Mouse (Mus musculus): Measurements from ENCODE around the gene Dnajc12. TPM values are rescaled to one million over a fixed set of nuclear protein-coding genes. Genes with fewer than 3 reads are reported as not detected.

Gene Dnajc12
- polyA plus RNA-seq (2014; fragmentation: Nextera tagmentation; extraction: Ambion mirVana): 8.7 and 10.0 TPM in 2 replicates

- Histone ChIP-seq H3K9me3 (ENCODE audit: control insufficient read depth, low read depth, low read length) (no peaks in the 10 kb centered on the region), H3K27me3 (ENCODE audit: control insufficient read depth, insufficient read depth, low read length) (0 out of 2 replicates have a peak, but pooled peaks cover 2% of the 10 kb centered on the region), H3K4me2 (replicated peaks; ENCODE audit: low read depth, low read length) (peak within 1 kb of the TSS; percentile 55), H3K36me3 (ENCODE audit: control insufficient read depth, insufficient read depth, low read length) (no peaks in the 10 kb centered on the region), H3K9ac (replicated peaks; ENCODE audit: low read depth, low read length) (peak within 1 kb of the TSS; percentile 18), H3K4me3 (ENCODE audit: low read depth, low read length) (peak within 1 kb of the TSS; percentile 39), H3K4me1 (ENCODE audit: control insufficient read depth, insufficient read depth, low read length) (peaks cover 5% of the 10 kb centered on the region; the same call in 1 of the 2 replicates), H3K27ac (ENCODE audit: low read length) (no peak within 1 kb of the TSS)
- under 1% methylated on average over 28 of the region's 28 CpGs for WGBS
- peak; percentile 90 for ATAC-seq (ENCODE audit: insufficient number of reproducible peaks, insufficient read depth, low FRiP score, low read depth)
These were observed at the start of gene Dnajc12 for GRCm38 (mm10) chr10:63382372-63383279. Gene Dnajc12, plus strand, starts transcription at chr10:63382443.

DNA sequence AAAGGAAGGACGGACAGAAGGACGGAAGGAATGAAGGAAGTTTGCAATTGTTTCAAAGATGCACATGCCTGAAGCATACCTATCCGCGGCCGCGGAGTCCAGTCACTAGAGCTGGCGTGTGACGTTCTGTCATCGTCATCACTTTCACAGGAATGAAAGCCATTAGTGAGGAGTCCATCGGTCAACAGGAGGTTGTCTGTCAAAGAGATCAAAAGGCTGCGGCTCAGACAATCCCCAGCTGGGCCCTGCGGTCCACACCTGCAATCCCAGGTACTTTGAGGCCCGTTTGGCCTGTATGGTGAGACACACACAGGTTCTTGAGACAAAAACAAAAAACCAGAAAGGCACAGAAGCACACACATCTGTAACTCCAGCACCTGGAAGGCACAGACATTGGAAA is 45.3 kb upstream of the Dnajc12 start:
- Histone ChIP-seq H3K27me3 (ENCODE audit: control insufficient read depth, insufficient read depth, low read length) (no peaks in the 10 kb centered on the region), H3K9ac (replicated peaks; ENCODE audit: low read depth, low read length) (no peak overlapping the region), H3K4me3 (ENCODE audit: low read depth, low read length) (peak overlapping the region; percentile 55), H3K36me3 (ENCODE audit: control insufficient read depth, insufficient read depth, low read length) (peaks cover 12% of the 10 kb centered on the region; the same call in 1 of the 2 replicates), H3K27ac (ENCODE audit: low read length) (no peak overlapping the region), H3K4me2 (replicated peaks; ENCODE audit: low read depth, low read length) (peak overlapping the region; percentile 75), H3K4me1 (ENCODE audit: control insufficient read depth, insufficient read depth, low read length) (peaks cover 11% of the 10 kb centered on the region; the same call in 1 of the 2 replicates), H3K9me3 (ENCODE audit: control insufficient read depth, low read depth, low read length) (no peaks in the 10 kb centered on the region)
- no peak for ATAC-seq (ENCODE audit: insufficient number of reproducible peaks, insufficient read depth, low FRiP score, low read depth)
- WGBS: 53% methylated on average over 13 of the region's 13 CpGs

GRCm38 (mm10) chr10:63337326-63337725 is 44.9 kb upstream of the Dnajc12 start:
- Histone ChIP-seq H3K4me3 (ENCODE audit: low read depth, low read length) (peak overlapping the region; percentile 55), H3K4me2 (replicated peaks; ENCODE audit: low read depth, low read length) (peak overlapping the region; percentile 75), H3K4me1 (ENCODE audit: control insufficient read depth, insufficient read depth, low read length) (peaks cover 11% of the 10 kb centered on the region; the same call in 1 of the 2 replicates), H3K27ac (ENCODE audit: low read length) (no peak overlapping the region), H3K9ac (replicated peaks; ENCODE audit: low read depth, low read length) (no peak overlapping the region), H3K36me3 (ENCODE audit: control insufficient read depth, insufficient read depth, low read length) (peaks cover 12% of the 10 kb centered on the region; the same call in 1 of the 2 replicates), H3K27me3 (ENCODE audit: control insufficient read depth, insufficient read depth, low read length) (no peaks in the 10 kb centered on the region), H3K9me3 (ENCODE audit: control insufficient read depth, low read depth, low read length) (no peaks in the 10 kb centered on the region)
- WGBS: 24% methylated on average over 5 of the region's 5 CpGs
- no peak for ATAC-seq (ENCODE audit: insufficient number of reproducible peaks, insufficient read depth, low FRiP score, low read depth)

DNA sequence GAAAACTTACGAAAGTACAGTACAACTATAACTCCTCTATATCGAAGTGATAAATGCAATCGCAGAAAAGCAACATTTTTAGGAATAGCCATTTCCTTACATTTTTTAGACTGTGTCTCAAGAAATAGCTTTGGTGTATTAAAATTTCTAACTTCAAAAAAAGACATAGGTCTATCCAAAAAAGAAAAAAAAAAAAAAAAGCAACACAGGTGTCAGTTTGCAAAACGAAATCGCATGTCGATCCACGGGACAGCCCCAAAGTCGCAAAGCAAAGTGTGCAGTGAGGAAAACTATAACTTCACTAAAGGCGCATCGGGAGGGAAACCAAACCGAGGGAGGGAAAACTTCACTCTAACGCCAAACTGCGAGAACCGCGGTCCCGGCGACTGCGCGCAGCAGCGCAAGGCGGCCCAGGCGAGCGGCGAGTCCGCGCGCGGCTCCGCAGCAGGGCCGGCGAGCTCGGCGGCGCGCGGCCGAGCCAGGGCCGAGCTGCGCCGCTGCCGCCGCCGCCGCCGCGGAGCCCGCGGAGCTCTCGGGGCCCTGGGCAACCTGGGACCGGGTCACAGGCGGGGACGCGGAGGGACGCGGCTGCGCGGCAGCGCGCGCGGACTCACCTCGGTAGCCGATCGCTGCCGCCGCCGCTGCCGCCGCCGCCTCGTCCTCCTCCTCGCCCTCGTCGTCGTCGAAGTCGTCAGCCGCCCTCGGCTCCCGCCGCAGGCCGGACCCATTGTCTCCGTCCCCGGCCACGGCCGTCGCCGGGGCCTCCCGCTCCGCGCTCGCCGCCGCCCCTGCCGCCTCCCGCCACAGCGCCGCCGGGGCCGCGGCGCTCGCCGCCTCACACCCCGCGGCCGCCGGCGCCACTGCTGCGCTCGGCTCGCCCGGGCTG is 44.0 kb upstream of the Dnajc12 start:
- Histone ChIP-seq H3K9ac (replicated peaks; ENCODE audit: low read depth, low read length) (peak overlapping the region; percentile 92), H3K9me3 (ENCODE audit: control insufficient read depth, low read depth, low read length) (no peaks in the 10 kb centered on the region), H3K4me3 (ENCODE audit: low read depth, low read length) (peak overlapping the region; percentile 55), H3K4me1 (ENCODE audit: control insufficient read depth, insufficient read depth, low read length) (peaks cover 11% of the 10 kb centered on the region; the same call in 1 of the 2 replicates), H3K27ac (ENCODE audit: low read length) (peak overlapping the region; percentile 84), H3K36me3 (ENCODE audit: control insufficient read depth, insufficient read depth, low read length) (peaks cover 12% of the 10 kb centered on the region; the same call in 1 of the 2 replicates), H3K27me3 (ENCODE audit: control insufficient read depth, insufficient read depth, low read length) (no peaks in the 10 kb centered on the region), H3K4me2 (replicated peaks; ENCODE audit: low read depth, low read length) (peak overlapping the region; percentile 75)
- ATAC-seq (ENCODE audit: insufficient number of reproducible peaks, insufficient read depth, low FRiP score, low read depth): peak; percentile 77
- under 1% methylated on average over 96 of the region's 113 CpGs for WGBS

DNA sequence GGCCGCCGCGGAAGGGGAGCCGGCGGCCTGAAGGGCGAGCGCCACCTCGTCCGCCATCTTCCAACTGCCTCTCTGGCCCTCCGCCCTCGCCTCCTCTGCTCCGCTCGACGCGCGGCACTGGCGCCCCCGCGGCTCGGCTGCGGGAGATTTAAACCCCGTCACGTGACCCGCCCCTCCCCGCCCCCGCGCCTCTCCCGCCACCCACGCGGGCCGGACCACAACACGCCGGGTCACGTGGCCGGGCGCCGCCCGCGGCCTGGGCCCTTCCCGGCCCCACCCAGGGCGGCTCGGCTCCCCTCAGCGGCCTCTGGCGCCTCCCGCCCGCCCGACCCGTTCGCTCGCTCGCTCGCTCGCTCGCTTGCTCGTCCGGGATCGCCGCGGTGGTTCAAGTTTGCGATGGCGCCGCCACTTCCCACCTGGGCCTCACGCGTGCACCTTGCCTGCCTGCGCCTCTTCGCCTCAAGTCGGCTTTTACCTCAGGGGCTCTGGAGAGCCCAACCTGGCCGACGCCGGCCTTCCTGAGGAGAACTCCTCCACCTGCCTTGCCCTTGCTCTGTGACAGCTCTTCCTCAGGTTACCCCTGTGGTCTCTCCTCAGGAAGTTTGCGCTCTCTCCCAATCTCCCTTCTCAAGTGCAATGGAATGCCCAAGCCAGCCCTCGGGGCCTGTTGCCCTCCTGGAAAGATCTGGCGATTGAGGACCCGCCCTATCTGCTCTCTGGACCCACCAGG is 43.2 kb upstream of the Dnajc12 start:
- under 1% methylated on average over 42 of the region's 74 CpGs for WGBS
- Histone ChIP-seq H3K4me1 (ENCODE audit: control insufficient read depth, insufficient read depth, low read length) (peaks cover 11% of the 10 kb centered on the region; the same call in 1 of the 2 replicates), H3K9ac (replicated peaks; ENCODE audit: low read depth, low read length) (peak overlapping the region; percentile 92), H3K9me3 (ENCODE audit: control insufficient read depth, low read depth, low read length) (no peaks in the 10 kb centered on the region), H3K27me3 (ENCODE audit: control insufficient read depth, insufficient read depth, low read length) (no peaks in the 10 kb centered on the region), H3K4me3 (ENCODE audit: low read depth, low read length) (peak overlapping the region; percentile 55), H3K36me3 (ENCODE audit: control insufficient read depth, insufficient read depth, low read length) (peaks cover 9% of the 10 kb centered on the region; the same call in 1 of the 2 replicates), H3K27ac (ENCODE audit: low read length) (peak overlapping the region; percentile 84), H3K4me2 (replicated peaks; ENCODE audit: low read depth, low read length) (peak overlapping the region; percentile 75)
- ATAC-seq (ENCODE audit: insufficient number of reproducible peaks, insufficient read depth, low FRiP score, low read depth): peak; percentile 97

- Histone ChIP-seq H3K27me3 (ENCODE audit: control insufficient read depth, insufficient read depth, low read length) (no peaks in the 10 kb centered on the region), H3K9me3 (ENCODE audit: control insufficient read depth, low read depth, low read length) (no peaks in the 10 kb centered on the region), H3K4me2 (replicated peaks; ENCODE audit: low read depth, low read length) (no peak overlapping the region), H3K36me3 (ENCODE audit: control insufficient read depth, insufficient read depth, low read length) (no peaks in the 10 kb centered on the region), H3K4me3 (ENCODE audit: low read depth, low read length) (no peak overlapping the region), H3K4me1 (ENCODE audit: control insufficient read depth, insufficient read depth, low read length) (peaks cover 11% of the 10 kb centered on the region; the same call in 1 of the 2 replicates), H3K9ac (replicated peaks; ENCODE audit: low read depth, low read length) (no peak overlapping the region), H3K27ac (ENCODE audit: low read length) (no peak overlapping the region)
- ATAC-seq (ENCODE audit: insufficient number of reproducible peaks, insufficient read depth, low FRiP score, low read depth): no peak
- 83% methylated on average over 2 of the region's 2 CpGs for whole genome bisulfite sequencing
These were observed 40.9 kb upstream of the Dnajc12 start for GRCm38 (mm10) chr10:63341351-63341750.

DNA sequence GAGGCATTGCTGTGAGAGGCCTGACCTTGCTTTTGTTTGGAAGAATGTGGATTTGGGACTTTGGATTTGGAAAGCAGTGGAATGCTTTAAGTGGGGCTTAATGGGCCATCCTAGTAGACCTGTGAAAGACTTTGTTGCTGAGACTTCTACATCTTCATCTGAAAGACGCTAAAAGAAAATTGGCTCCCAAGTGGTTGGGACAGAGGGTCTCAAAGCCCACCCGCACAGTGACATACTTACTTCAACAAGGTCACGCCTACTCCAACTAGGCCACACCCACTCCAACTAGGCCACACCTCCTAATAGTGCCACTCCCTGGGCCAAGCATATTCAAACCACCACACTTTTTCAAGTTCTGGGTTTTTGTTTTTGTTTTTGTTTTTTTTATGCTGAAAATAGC is 37.5 kb upstream of the Dnajc12 start:
- H3K36me3 ChIP-seq (ENCODE audit: control insufficient read depth, insufficient read depth, low read length): no peaks in the 10 kb centered on the region
- WGBS: 94% methylated on average over 3 of the region's 3 CpGs
- ATAC-seq (ENCODE audit: insufficient number of reproducible peaks, insufficient read depth, low FRiP score, low read depth): no peak

More for the DNA sequence above, 37.5 kb upstream of the Dnajc12 start:
- Histone ChIP-seq H3K4me1 (ENCODE audit: control insufficient read depth, insufficient read depth, low read length) (no peaks in the 10 kb centered on the region), H3K9ac (replicated peaks; ENCODE audit: low read depth, low read length) (no peak overlapping the region), H3K27ac (ENCODE audit: low read length) (no peak overlapping the region), H3K9me3 (ENCODE audit: control insufficient read depth, low read depth, low read length) (no peaks in the 10 kb centered on the region), H3K4me3 (ENCODE audit: low read depth, low read length) (no peak overlapping the region), H3K27me3 (ENCODE audit: control insufficient read depth, insufficient read depth, low read length) (no peaks in the 10 kb centered on the region), H3K4me2 (replicated peaks; ENCODE audit: low read depth, low read length) (no peak overlapping the region)
